Mouse (Mus musculus) heart, embryonic 15.5 days (tissue): ENCODE data around the gene Sdc3. TPM values are rescaled to one million over a fixed set of nuclear protein-coding genes. Genes with fewer than 3 reads are reported as not detected.
A peak's percentile ranks its signal among the peaks of the same experiment; 100 is the strongest.

Source experiments
- ATAC-seq: fragments of 200-750 bp; cut with Nextera tagmentation; replicated peaks from 2 replicates; pipeline ENCODE4 v1.8.0; 2017; ENCODE audit warnings: low read depth, moderate TSS enrichment; ENCODE audit not compliant: insufficient number of reproducible peaks, insufficient read depth, low FRiP score
- H3K27ac ChIP-seq: fragments of 300-500 bp; sonication (generic); 2 replicates; pipeline ENCODE4 v1.5.1; 2015; ENCODE audit warnings: mild to moderate bottlenecking, inconsistent platforms
- H3K27me3 ChIP-seq: fragments of 300-500 bp; sonication (generic); 2 replicates; pipeline ENCODE4 v1.6.1; 2015; ENCODE audit warnings: inconsistent platforms
- H3K36me3 ChIP-seq: fragments of 300-500 bp; sonication (generic); 2 replicates; pipeline ENCODE4 v1.6.1; 2015; ENCODE audit warnings: mild to moderate bottlenecking, inconsistent platforms
- H3K4me1 ChIP-seq: fragments of 300-500 bp; sonication (generic); replicated peaks from 2 replicates; pipeline ENCODE4 v1.6.1; 2015; ENCODE audit warnings: inconsistent platforms
- H3K4me2 ChIP-seq: fragments of 300-500 bp; sonication (generic); 2 replicates; pipeline ENCODE4 v1.6.1; 2015; ENCODE audit warnings: inconsistent platforms, mild to moderate bottlenecking, moderate library complexity
- H3K4me3 ChIP-seq: fragments of 300-500 bp; sonication (generic); 2 replicates; pipeline ENCODE4 v1.5.1; 2015; ENCODE audit warnings: mild to moderate bottlenecking, inconsistent platforms
- H3K9ac ChIP-seq: fragments of 300-500 bp; sonication (generic); 2 replicates; pipeline ENCODE4 v1.6.1; 2015; ENCODE audit warnings: mild to moderate bottlenecking, inconsistent platforms
- H3K9me3 ChIP-seq: fragments of 300-500 bp; sonication (generic); replicated peaks from 2 replicates; pipeline ENCODE4 v1.6.1; 2016; ENCODE audit warnings: inconsistent platforms
- WGBS: fragments of 180-500 bp; shearing (Covaris S2); methylation state at CpG from one replicate; pipeline ENCODE4 v1.1.7; 2015; ENCODE audit warnings: mixed read lengths; 5-methylcytosine and 5-hydroxymethylcytosine counted together
- polyA plus RNA-seq: library from polyadenylated mRNA; unstranded; fragments of >200 nt; fragmentation: Nextera tagmentation; extraction: Ambion mirVana; gene quantifications from 2 replicates; pipeline ENCODE4 v1.2.1, GENCODE M21; 2015

Gene Sdc3
- polyA plus RNA-seq, 1 experiment from 2014 or later = 18.4 TPM

DNA sequence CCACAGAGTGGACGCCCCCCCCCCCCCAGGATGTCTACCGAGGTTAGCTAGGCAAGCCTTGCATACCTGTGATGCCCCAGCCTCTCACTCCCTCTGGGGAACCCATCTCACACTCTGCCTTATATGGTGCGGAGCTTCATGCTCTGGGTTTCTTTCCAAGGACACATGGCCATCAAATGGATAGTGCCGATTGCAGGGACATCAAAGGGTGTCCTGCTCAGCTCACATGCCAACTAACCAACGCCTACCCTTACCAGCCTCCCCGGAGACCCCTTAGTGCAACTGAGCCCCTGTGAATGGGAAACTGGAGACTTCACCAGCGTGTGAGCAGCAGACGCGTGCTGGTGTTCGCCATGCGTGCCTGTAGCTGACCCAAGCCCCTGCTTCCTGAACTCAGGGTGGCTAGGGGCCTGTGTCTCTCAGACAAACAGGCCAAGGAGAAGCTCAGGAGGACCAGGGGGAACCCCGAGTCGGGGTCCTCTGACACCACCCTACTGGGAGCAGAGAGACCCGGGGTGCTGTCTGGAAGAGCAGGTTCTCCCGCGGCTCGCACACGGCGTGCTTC, 444 bp upstream of the Sdc3 start:
- H3K4me2 ChIP-seq = peak overlapping the region; percentile 99
- H3K36me3 ChIP-seq = no peaks in the 10 kb centered on the region
- H3K4me1 ChIP-seq = peaks cover 35% of the 10 kb centered on the region
- no peaks in the 10 kb centered on the region for H3K9me3 ChIP-seq
- WGBS = 9% methylated on average over 19 of the region's 19 CpGs
- peak overlapping the region; percentile 88 for H3K4me3 ChIP-seq
- peak overlapping the region; percentile 96 for H3K9ac ChIP-seq
- 0 out of 2 replicates have a peak, but pooled peaks cover 3% of the 10 kb centered on the region for H3K27me3 ChIP-seq
- ATAC-seq = no peak
- H3K27ac ChIP-seq = peak overlapping the region; percentile 66; the same call in 1 of the 2 replicates

DNA sequence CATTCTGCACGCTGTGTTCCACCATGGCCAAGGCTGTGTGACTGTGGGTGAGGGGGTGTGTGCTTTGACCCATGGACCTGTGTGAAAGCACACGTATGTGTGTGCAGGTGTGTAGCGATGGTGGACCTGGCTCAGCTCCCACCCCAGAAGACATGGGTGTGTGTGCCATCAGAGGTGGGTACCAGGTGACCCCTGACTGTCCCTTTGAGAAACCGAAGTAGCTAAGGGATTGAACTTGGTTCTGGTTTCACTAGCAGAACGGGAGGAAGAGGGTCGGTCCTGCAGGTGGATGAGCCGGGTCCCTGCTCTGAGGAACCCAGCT, 804 bp downstream of the Sdc3 start:
- Histone ChIP-seq H3K27ac (no peak overlapping the region), H3K9me3 (no peaks in the 10 kb centered on the region), H3K4me3 (peak overlapping the region; percentile 88), H3K9ac (peak overlapping the region; percentile 96), H3K4me1 (peaks cover 48% of the 10 kb centered on the region), H3K4me2 (peak overlapping the region; percentile 99), H3K27me3 (0 out of 2 replicates have a peak, but pooled peaks cover 3% of the 10 kb centered on the region), H3K36me3 (no peaks in the 10 kb centered on the region)
- ATAC-seq = no peak
- 49% methylated on average over 7 of the region's 7 CpGs for WGBS

DNA sequence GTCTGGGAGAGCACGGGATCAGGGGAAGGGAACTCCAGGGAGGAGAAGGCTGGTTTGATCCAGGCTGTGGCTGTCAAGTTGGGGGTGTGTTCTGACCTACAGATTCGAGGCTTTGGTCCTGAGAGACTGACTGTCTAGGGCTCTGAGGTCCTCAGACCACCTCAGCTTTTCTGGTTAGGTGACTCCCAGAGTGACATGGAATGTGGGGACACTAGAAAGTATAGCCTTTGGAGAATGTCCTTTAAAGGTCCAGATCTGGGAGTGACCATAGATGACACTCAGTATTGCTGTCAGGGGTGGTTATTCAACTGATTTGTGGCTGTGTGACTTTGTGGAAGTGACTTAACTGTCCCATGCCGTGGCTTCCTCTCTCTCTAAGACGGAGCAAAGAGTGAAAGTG, 2.4 kb downstream of the Sdc3 start:
- Histone ChIP-seq H3K4me3 (no peak overlapping the region), H3K9ac (no peak overlapping the region), H3K4me1 (peaks cover 64% of the 10 kb centered on the region), H3K4me2 (no peak overlapping the region), H3K36me3 (no peaks in the 10 kb centered on the region), H3K27me3 (0 out of 2 replicates have a peak, but pooled peaks cover 3% of the 10 kb centered on the region), H3K27ac (no peak overlapping the region), H3K9me3 (no peaks in the 10 kb centered on the region)
- WGBS = 28% methylated on average over 4 of the region's 4 CpGs
- ATAC-seq = no peak

DNA sequence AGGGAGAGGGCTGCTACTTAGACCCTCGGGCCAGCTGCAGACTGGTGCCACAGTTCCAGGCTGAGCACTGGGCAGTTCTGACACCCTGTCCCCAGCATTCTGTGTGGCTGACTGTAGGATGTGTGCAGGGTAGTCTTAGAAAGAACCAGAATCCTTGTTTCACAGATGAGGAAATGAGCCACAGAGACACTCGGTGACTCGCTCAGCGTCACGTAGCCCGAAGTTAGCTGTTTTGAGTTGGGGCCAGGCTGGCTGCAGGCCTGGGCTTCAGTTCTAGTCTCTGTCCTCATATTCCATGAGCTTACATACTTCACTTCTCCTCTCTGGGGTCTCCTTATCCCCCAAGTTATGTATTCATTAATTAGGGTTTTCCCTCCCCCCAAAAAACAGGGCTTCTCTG, 3.6 kb downstream of the Sdc3 start:
- WGBS = 80% methylated on average over 6 of the region's 6 CpGs
- 0 out of 2 replicates have a peak, but pooled peaks cover 3% of the 10 kb centered on the region for H3K27me3 ChIP-seq
- no peaks in the 10 kb centered on the region for H3K9me3 ChIP-seq
- H3K27ac ChIP-seq = no peak overlapping the region; the same call in 1 of the 2 replicates
- no peak for ATAC-seq
- peaks cover 72% of the 10 kb centered on the region for H3K4me1 ChIP-seq
- no peaks in the 10 kb centered on the region for H3K36me3 ChIP-seq
- H3K9ac ChIP-seq = no peak overlapping the region
- no peak overlapping the region for H3K4me2 ChIP-seq
- H3K4me3 ChIP-seq = no peak overlapping the region

DNA sequence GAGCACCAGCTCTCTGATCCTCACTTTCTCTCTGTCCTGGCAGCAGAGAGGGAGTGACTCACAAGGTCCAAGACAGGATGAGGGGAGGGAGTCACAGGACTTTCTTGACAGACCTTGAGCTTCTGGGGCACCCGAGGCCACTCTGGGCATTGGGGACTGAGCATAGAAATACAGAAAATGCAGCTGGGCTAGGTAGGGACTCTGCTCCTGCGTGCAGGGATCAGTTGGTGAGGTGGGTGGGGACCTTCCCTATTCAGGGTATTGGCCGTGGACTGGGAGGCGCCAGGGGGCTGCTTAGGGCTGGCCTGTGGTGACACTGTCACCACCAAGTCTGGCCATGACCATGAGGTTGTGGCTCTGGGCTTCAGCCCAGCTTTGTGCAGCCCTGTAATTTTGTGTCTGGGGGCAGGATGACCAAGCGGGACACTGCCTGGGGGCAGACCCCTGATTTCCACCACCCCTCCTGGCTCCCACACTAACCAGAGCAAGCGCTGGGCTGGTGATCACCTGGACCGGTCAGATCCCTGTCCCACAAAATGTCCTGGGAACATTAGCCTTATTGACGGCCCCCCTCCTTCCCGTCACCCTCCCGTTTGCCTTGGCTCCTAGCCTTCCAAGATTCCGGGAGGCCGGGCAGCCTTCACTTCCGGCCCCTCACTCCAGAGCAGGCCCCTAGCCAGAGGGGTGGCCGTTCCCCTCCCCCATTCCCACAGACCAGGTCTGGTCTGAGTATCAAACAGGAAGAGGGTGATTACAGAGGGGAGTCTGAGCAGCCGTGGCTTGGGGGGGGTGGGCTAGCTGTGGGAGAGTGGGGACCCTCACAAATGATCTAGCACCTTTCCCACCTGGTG, 5.1 kb downstream of the Sdc3 start:
- no peaks in the 10 kb centered on the region for H3K9me3 ChIP-seq
- H3K36me3 ChIP-seq = no peaks in the 10 kb centered on the region
- WGBS = 35% methylated on average over 15 of the region's 15 CpGs
- H3K4me2 ChIP-seq = peak overlapping the region; percentile 43
- H3K27ac ChIP-seq = peak overlapping the region; percentile 75
- no peak overlapping the region for H3K4me3 ChIP-seq
- ATAC-seq = peak; percentile 47; the same call in 1 of the 2 replicates
- no peaks in the 10 kb centered on the region for H3K27me3 ChIP-seq
- H3K4me1 ChIP-seq = peaks cover 78% of the 10 kb centered on the region
- H3K9ac ChIP-seq = no peak overlapping the region

DNA sequence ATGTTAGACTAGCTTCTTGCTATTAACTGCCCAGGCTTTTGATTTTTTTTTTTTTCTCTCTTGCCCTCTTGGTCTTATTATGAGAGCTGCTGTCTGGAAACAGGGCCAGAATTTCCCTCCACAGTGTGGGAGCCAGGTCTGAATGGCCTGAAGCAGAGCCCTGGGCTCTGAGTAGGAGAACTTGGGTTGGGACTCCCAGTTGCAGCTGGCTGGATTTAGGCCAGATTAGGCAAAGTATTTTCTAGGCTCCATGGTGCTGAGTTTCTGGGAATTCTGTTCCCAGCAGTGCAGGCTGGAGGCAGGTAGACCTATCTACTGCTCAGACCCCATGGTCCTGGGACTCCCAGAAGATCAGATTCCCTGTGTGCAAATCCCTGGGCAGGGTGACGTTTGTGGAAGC, 6.1 kb downstream of the Sdc3 start:
- WGBS = 40% methylated on average over 1 of the region's 1 CpGs
- H3K9ac ChIP-seq = no peak overlapping the region
- no peaks in the 10 kb centered on the region for H3K36me3 ChIP-seq
- H3K27me3 ChIP-seq = no peaks in the 10 kb centered on the region
- H3K9me3 ChIP-seq = no peaks in the 10 kb centered on the region
- peak overlapping the region; percentile 75 for H3K27ac ChIP-seq
- ATAC-seq = no peak
- H3K4me3 ChIP-seq = no peak overlapping the region
- H3K4me1 ChIP-seq = peaks cover 81% of the 10 kb centered on the region
- H3K4me2 ChIP-seq = no peak overlapping the region

DNA sequence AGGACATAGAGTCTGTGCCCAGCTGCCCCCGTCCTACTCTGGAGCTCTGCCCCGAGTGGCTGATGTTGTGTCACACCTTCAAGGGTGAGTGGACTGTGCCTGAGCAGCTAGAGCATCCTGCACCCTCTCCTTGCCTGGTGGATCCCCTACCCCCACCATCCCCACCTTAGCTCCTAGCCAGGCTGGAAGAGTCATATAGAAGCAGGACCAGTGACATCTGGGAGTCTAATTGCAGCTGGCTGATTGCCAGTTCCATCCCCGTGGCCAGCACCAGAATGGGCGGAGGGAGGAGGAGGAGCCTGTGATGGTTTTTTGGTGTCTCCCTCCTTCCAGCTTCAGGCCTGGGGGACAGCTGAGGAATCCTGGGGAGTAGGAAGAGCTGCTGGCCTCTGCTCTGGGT, 6.8 kb downstream of the Sdc3 start:
- peaks cover 85% of the 10 kb centered on the region for H3K4me1 ChIP-seq
- no peak overlapping the region for H3K4me2 ChIP-seq
- H3K9ac ChIP-seq = no peak overlapping the region
- ATAC-seq = no peak; the same call in 1 of the 2 replicates
- H3K9me3 ChIP-seq = no peaks in the 10 kb centered on the region
- H3K27ac ChIP-seq = peak overlapping the region; percentile 75
- H3K4me3 ChIP-seq = no peak overlapping the region
- no peaks in the 10 kb centered on the region for H3K27me3 ChIP-seq
- H3K36me3 ChIP-seq = no peaks in the 10 kb centered on the region
- 49% methylated on average over 4 of the region's 4 CpGs for WGBS

DNA sequence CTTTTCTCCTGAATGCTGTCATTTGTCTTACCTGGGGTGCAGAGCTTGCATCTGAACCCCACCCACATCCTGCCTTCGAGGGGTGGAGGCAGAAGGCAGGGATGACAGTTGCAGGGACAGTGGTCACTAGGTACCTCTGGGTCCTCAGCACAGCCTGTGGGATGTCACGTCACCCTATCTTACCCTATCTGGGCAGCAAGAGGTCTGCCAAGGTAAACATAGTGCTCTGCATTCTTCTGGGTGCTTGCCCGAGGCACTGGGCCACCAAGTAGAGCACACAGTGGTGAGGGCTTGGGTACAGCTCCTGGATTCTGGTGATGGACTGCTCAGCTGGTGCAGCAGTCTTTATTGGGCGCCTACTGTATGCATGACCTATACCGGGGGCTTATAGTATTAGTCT, 7.2 kb downstream of the Sdc3 start:
- Histone ChIP-seq H3K27ac (peak overlapping the region; percentile 75), H3K9me3 (no peaks in the 10 kb centered on the region), H3K27me3 (no peaks in the 10 kb centered on the region), H3K4me2 (no peak overlapping the region), H3K36me3 (no peaks in the 10 kb centered on the region), H3K9ac (no peak overlapping the region), H3K4me3 (no peak overlapping the region), H3K4me1 (peaks cover 84% of the 10 kb centered on the region)
- 58% methylated on average over 5 of the region's 5 CpGs for WGBS
- no peak for ATAC-seq

DNA sequence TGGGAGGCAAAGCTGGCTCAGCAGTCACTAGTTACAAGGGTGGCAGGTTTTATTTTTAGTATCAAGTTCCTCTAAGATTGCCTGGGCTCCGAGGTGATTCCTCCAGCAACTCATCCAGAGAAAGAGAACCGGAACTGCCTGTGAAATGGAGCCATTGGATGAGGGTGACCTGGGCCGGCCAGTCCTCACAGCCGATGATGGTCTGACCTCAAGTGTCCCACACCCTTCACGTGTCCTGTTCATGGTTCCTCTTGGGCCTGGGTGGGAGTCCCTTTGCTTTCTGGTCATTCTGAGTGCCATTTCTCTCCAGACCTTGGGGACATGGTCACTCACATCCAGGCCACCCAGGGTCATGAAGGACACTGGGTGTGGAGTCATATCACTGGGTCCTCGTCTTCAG, 7.8 kb downstream of the Sdc3 start:
- no peak overlapping the region for H3K4me2 ChIP-seq
- no peaks in the 10 kb centered on the region for H3K27me3 ChIP-seq
- H3K4me3 ChIP-seq = no peak overlapping the region
- ATAC-seq = no peak
- no peaks in the 10 kb centered on the region for H3K9me3 ChIP-seq
- peak overlapping the region; percentile 75; the same call in 1 of the 2 replicates for H3K27ac ChIP-seq
- peaks cover 84% of the 10 kb centered on the region for H3K4me1 ChIP-seq
- 62% methylated on average over 6 of the region's 6 CpGs for WGBS
- H3K36me3 ChIP-seq = no peaks in the 10 kb centered on the region
- no peak overlapping the region for H3K9ac ChIP-seq

DNA sequence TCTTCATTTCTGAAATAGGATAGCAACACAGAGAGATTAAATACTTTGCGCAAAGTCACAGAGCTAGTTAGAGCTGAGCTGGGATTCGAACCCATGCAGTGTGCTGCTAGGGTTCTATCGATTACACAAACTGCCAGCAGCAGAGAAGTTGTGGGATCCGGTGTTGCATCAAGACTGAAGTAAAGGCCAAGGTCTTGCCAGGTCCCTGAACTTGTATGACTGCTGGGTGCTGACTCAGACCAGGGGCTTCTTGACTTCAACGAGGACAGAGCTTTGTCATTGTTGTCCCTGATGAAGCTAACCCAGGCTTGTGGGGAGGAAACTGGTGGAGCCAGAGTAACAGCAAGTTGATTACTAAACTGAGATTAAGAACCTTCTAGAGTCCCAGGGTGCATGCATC, 8.9 kb downstream of the Sdc3 start:
- ATAC-seq = no peak
- Histone ChIP-seq H3K9me3 (no peaks in the 10 kb centered on the region), H3K4me2 (no peak overlapping the region), H3K4me1 (peaks cover 84% of the 10 kb centered on the region), H3K9ac (no peak overlapping the region), H3K4me3 (no peak overlapping the region), H3K36me3 (no peaks in the 10 kb centered on the region), H3K27ac (peak overlapping the region; percentile 63; the same call in 1 of the 2 replicates), H3K27me3 (no peaks in the 10 kb centered on the region)
- WGBS = 86% methylated on average over 5 of the region's 5 CpGs

DNA sequence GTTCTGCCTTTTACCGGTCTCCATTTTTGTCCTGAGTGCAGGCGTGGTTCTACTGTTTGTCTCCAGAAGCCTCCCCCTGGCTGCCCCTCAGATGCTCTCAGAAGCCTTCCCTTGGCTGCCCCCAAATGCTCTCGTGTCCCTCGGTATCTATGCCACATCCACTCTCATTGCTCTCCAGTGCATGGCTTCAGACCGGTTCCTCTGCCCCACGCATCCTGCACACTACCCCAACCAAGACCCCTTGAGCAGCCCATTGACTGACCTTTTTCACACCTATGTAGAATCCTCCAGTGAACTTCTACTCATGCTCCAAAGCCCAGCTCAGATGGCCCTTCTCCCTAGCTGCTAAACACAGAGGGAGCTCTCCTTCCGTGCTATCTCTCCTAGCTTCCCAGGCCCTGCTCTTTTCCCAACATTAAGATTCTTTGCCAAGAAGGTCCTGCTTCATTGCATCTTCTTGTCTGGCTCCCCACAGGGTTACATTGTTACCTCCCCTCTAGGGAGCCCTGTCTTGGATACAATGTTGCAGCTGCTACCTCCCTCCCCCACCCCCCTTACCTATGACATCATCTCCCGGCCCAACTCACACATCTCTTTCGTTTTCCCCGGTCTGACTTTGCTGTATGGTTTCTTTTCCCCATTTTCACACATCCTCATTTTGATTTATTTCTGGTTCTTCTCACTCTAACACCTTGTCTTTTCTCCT, 9.4 kb downstream of the Sdc3 start:
- Histone ChIP-seq H3K27me3 (no peaks in the 10 kb centered on the region), H3K4me1 (peaks cover 82% of the 10 kb centered on the region), H3K36me3 (no peaks in the 10 kb centered on the region), H3K4me3 (no peak overlapping the region), H3K27ac (peak overlapping the region; percentile 63), H3K9me3 (no peaks in the 10 kb centered on the region), H3K4me2 (peak overlapping the region; percentile 25; the same call in 1 of the 2 replicates), H3K9ac (no peak overlapping the region)
- 61% methylated on average over 10 of the region's 10 CpGs for WGBS
- no peak for ATAC-seq
